Mouse (Mus musculus) thymus, postnatal 10 days (tissue): Measurements from ENCODE around the gene Fads3.

Experiments used
- DNase-seq, 2 experiments: peaks; one replicate each; pipeline ENCODE4 v3.0.0; 2021; ENCODE audit warnings: low spot score in 2 of 2

The Fads3 gene

GRCm38 (mm10) chr19:10053692-10054260 is 12.4 kb downstream of the Fads3 start:
- no peak for DNase-seq

- DNase-seq: no peak
Measured at GRCm38 (mm10) chr19:10054361-10055075, 13.1 kb downstream of the Fads3 start.

- DNase-seq: no peak
Measured at GRCm38 (mm10) chr19:10055261-10055660, 13.9 kb downstream of the Fads3 start.

DNA sequence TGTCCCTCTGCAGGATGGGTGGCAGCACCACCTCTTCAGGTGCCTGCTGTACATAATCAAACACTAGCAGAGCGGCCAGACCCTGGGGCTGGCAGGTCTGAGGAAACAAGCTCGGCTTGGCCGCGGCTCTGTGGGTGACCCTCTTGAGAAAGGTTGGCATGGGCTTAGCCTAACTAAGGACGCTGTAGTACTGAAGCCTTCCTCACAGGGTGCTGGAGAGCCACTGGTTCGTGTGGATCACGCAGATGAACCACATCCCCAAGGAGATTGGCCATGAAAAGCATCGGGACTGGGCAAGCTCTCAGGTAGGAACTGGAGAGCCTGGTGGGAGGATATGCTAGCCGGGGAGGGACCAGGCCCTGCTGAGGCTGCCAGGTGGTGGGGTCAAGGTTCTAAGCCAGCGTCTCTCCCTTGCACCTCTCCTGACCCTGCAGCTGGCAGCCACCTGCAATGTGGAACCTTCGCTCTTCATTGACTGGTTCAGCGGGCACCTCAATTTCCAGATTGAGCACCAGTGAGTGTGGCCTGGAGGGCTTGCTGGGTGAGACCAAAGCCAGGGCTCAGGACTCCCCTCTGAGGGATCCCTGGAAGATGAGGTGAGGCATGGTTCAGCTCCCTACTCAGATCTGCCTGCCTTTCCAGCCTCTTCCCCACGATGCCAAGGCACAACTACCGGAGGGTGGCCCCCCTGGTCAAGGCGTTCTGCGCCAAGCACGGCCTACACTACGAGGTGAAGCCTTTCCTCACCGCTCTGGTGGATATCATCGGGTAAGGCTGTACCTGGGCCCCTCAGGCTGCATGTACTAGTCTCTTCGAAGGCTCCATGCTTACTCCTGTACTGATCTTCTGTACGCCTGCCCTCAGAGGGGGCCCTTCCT is 14.7 kb downstream of the Fads3 start:
- DNase-seq: no peak

GRCm38 (mm10) chr19:10056686-10057085 is 15.3 kb downstream of the Fads3 start:
- no peak for DNase-seq

DNA sequence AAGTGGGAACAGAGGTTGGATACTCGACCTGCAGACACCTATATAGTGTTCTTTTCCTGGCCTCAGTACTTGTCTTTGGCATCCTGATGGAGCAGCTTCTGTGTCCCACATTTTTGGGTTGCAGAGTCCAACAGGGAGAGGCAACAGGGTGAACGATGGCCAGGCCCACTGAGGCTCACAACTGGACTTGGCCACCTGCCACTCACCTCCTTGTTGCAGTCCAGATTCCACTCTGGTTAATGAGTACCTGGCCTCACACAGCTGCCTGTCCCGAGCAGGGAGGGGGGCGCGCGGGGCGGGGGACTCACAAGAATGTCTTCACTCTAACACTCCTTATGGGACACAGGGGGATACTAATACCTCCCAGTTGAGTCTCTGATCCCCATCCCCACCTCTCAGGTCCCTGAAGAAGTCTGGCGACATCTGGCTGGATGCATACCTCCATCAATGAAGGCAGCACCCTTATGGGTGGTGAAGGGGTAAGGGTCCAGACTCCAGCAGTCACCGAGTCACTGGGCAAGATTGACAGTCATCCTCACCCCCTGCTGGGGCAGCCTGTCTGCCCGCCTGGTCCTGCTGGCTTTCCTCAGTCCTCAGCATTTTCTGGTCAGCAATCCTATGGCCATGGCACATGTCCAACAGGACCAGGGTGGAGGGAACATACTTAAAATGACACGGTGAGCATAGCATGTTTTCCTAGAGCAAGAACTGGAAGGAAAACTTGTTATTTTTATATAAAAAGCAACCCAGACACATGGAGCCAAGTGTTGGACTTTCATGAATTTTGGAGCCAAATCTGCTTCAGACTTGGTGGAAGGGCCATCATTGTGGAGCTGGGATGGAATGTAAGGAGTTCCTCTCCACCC is 16.4 kb downstream of the Fads3 start:
- no peak for DNase-seq

GRCm38 (mm10) chr19:10058352-10058825 is 17.0 kb downstream of the Fads3 start:
- DNase-seq: no peak

DNA sequence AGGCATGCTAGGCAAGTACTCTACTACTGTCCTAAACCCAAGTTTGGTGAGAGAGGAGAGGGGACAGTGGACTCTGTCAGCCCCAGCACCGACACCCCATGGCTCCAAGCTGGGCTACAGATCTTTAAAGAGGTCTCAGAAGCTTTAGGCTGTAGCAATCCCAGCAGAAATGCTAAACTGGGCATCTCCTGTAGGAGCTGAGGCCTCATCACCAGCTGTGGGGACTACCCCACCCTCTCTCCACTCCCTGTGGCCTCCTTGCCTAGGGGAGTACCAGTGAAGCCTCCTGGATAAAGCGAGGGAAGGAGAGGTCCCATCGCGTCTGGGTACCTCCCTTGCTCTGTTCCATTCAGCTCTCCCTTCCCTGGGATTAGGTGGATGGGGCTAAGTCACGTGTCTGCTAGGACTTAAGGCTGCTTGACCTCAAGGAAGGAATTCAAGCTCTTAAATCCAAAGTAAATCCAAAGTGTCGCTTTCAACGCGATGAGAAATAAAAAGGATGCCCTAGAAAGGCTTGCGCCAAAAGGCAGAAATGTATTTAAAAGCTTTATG is 17.6 kb downstream of the Fads3 start:
- DNase-seq: no peak

GRCm38 (mm10) chr19:10059911-10060567 is 18.7 kb downstream of the Fads3 start:
- peak in 1 of 2 experiments; percentile 32 for DNase-seq

- DNase-seq: no peak
Measured at GRCm38 (mm10) chr19:10060783-10061590, 19.6 kb downstream of the Fads3 start.

DNA sequence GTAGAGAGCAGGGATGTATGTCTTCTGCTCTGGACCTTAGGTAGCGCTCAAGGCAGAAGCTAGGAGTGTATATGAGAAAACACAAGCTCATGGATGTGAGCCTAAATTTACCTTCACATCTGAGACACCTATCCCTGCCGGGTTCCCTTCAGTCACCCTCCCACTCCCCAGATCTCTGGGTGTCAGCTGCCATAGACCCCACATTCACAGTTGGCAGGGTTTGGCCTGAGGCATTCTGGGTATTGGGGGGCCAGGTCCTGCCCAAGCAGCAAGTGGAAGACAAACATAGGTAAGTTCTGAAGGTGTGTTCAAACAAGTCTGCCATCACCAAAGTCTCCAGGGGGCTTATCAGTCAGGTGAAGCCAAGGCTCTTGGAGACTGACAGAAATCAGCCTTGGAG is 20.3 kb downstream of the Fads3 start:
- no peak for DNase-seq

DNA sequence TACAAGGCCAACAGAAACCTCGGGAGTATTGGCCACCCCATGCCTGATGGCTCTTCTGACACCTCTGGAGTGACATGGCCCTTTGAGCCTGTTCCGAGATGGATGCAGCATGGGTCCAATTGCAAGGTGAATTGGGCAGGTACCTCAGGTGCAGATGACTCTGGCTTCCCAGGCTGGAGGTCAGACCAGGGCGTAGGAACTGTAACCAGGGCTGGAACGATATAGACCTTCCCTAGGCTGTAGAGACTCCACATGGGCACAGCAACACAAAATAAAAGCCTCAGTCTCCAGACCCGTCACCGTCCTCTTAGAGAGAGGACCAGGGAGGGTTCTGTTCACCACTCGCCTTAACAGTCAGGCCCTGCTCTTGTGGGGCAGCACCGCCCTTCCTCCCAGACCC is 20.9 kb downstream of the Fads3 start:
- DNase-seq: no peak

GRCm38 (mm10) chr19:10062862-10063261 is 21.5 kb downstream of the Fads3 start:
- DNase-seq: no peak

- peak; percentile 59 to 69 for DNase-seq
Measured at GRCm38 (mm10) chr19:10064173-10065012, 23.0 kb downstream of the Fads3 start.

DNA sequence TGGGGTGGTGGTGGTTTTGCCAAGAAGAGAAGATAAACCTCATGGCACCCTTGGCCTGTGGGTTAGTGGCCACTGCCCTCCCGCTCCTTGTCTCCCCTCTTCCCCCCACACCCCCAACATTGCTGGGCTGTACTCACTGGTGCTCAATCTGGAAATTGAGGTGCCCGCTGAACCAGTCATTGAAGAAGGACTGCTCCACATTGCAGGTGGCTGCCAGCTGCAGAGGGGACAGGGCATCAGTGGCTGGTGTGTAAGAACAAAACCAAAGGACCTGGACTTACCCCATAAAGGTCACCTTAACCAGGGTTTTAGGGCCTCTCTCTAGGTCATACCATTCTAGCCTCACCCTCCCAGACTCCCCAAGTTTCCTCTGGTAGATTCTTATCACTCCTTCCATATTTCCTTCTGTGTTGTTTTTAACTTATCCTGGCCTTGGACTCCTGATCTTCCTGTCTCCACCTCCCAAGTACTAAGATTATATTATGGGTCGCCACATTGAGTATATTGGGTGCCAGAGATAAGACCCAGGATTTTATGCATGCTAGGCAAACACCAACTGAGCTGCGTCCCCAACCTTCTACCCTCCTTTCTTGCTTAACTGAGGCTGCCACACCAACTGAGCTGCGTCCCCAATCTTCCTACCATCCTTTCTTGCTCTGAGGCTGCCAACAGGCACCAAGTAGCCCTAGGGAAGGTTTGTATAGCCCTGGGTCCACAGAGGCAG is 24.3 kb downstream of the Fads3 start:
- DNase-seq: no peak

DNA sequence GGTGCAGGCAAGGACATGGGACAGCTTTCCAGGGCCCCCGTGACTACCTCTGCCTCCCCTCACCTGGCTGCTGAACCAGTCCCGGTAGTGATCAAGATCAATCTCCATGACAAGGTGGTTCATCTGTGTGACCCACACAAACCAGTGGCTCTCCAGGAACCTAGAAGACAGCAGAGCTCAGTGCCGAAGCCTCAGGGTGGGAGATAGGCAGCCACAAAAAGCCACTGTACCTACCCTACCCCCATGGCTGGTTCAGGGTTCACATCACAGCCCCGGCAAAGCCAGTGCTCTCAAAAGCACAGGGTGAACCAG is 24.8 kb downstream of the Fads3 start:
- DNase-seq: no peak

- no peak for DNase-seq
Measured at GRCm38 (mm10) chr19:10066502-10066901, 25.1 kb downstream of the Fads3 start.

GRCm38 (mm10) chr19:10067701-10068100 is 26.3 kb downstream of the Fads3 start:
- DNase-seq: no peak
